Comparison of ENCODE assay signal across 14 mouse cellular contexts in genomic region chr5:8960534-8960933, GRCm38 (mm10). TPM values are rescaled to one million over a fixed set of nuclear protein-coding genes. Genes with fewer than 3 reads are reported as not detected.
DNase-seq lines count a peak whose midpoint lies in the region; ATAC-seq lines count a peak whose summit lies in the region.
"Had no signal": no experiment of that assay in that cellular context is flagged by ENCODE, and none has a peak within 500 bp of the region (broad histone marks: within the 10 kb centered on the region; RNA-seq: fewer than 3 reads in every experiment).

No protein-coding gene starts in this region.

- no peaks in the 10 kb centered on the region for H3K36me3 ChIP-seq in intestine, embryonic 16.5 days (ENCODE audit: control insufficient read depth, insufficient read depth, low read length)
- H3K36me3 ChIP-seq in intestine, embryonic 15.5 days, result peaks cover 6% of the 10 kb centered on the region; the same call in 1 of the 2 replicates
- peaks cover 24% of the 10 kb centered on the region for H3K36me3 ChIP-seq in embryonic facial prominence, embryonic 14.5 days (ENCODE audit: control insufficient read depth, insufficient read depth, low read length)

- no peak overlapping the region for H3K9ac ChIP-seq in intestine, embryonic 16.5 days (ENCODE audit: low read depth, low read length)
- no peak overlapping the region for H3K9ac ChIP-seq in intestine, embryonic 15.5 days
- no peak overlapping the region for H3K9ac ChIP-seq in embryonic facial prominence, embryonic 14.5 days (ENCODE audit: low read depth, low read length)
- H3K9ac ChIP-seq: limb, embryonic 13.5 days had no signal

- peak; percentile 29 for DNase-seq in R1 (ENCODE audit: low read depth, low spot score)
- DNase-seq in embryonic facial prominence, embryonic 14.5 days (ENCODE audit: low spot score), result no peak
- DNase-seq in layer of hippocampus, adult 11-12 months (ENCODE audit: low spot score), result no peak
- no peak for DNase-seq in cerebellum, adult 11-12 months
- DNase-seq: adrenal gland, postnatal 36 days; cerebellum, postnatal 25 days; right cerebral cortex, postnatal 14 days had no signal

- no peaks in the 10 kb centered on the region for H3K4me1 ChIP-seq in intestine, embryonic 16.5 days (ENCODE audit: control insufficient read depth, insufficient read depth, low read length)
- H3K4me1 ChIP-seq in intestine, embryonic 15.5 days (replicated peaks), result no peaks in the 10 kb centered on the region
- H3K4me1 ChIP-seq in embryonic facial prominence, embryonic 14.5 days (ENCODE audit: control insufficient read depth, insufficient read depth, low read length), result no peaks in the 10 kb centered on the region
- H3K4me1 ChIP-seq: limb, embryonic 13.5 days had no signal

- peak; percentile 48; the same call in 1 of the 2 replicates for ATAC-seq in intestine, embryonic 16.5 days
- ATAC-seq in intestine, embryonic 15.5 days, result no peak; the same call in 1 of the 2 replicates
- 0 out of 2 replicates have a peak, but pooled peaks have one; percentile 30 for ATAC-seq in embryonic facial prominence, embryonic 14.5 days (ENCODE audit: low read depth)
- peak; percentile 77 for ATAC-seq in megakaryocyte-erythroid progenitor cell, adult 5-6 weeks (replicated peaks; ENCODE audit: low FRiP score, low TSS enrichment, poor library complexity, severe bottlenecking)
- ATAC-seq: activated CD4-positive, CD25-positive, alpha-beta regulatory T cell, adult 4 months; hindbrain, postnatal 0 days had no signal

- no peak overlapping the region for H3K27ac ChIP-seq in intestine, embryonic 16.5 days (ENCODE audit: low read length)
- H3K27ac ChIP-seq in intestine, embryonic 15.5 days, result no peak overlapping the region
- H3K27ac ChIP-seq in embryonic facial prominence, embryonic 14.5 days (replicated peaks; ENCODE audit: low read depth, low read length), result no peak overlapping the region
- H3K27ac ChIP-seq: hindbrain, postnatal 0 days; limb, embryonic 13.5 days had no signal

- H3K27me3 ChIP-seq in intestine, embryonic 16.5 days (replicated peaks; ENCODE audit: control insufficient read depth, insufficient read depth, low read length), result no peaks in the 10 kb centered on the region
- H3K27me3 ChIP-seq in intestine, embryonic 15.5 days (replicated peaks), result no peaks in the 10 kb centered on the region
- H3K27me3 ChIP-seq in embryonic facial prominence, embryonic 14.5 days (replicated peaks; ENCODE audit: control insufficient read depth, insufficient read depth, low read length), result no peaks in the 10 kb centered on the region
- H3K27me3 ChIP-seq: limb, embryonic 13.5 days had no signal

- 86% methylated on average over 4 of the region's 4 CpGs for WGBS in intestine, embryonic 16.5 days
- WGBS in intestine, embryonic 15.5 days, result 85% methylated on average over 4 of the region's 4 CpGs
- WGBS in embryonic facial prominence, embryonic 14.5 days, result 87% methylated on average over 4 of the region's 4 CpGs

- H3K4me3 ChIP-seq in intestine, embryonic 16.5 days (ENCODE audit: low read length), result no peak overlapping the region
- no peak overlapping the region for H3K4me3 ChIP-seq in intestine, embryonic 15.5 days (replicated peaks)
- no peak overlapping the region for H3K4me3 ChIP-seq in embryonic facial prominence, embryonic 14.5 days (ENCODE audit: low read depth, low read length)
- H3K4me3 ChIP-seq: limb, embryonic 13.5 days had no signal

- H3K9me3 ChIP-seq in intestine, embryonic 16.5 days (ENCODE audit: control insufficient read depth, low read length), result no peaks in the 10 kb centered on the region
- H3K9me3 ChIP-seq in intestine, embryonic 15.5 days, result no peaks in the 10 kb centered on the region
- no peaks in the 10 kb centered on the region for H3K9me3 ChIP-seq in embryonic facial prominence, embryonic 14.5 days (ENCODE audit: control insufficient read depth, low read length)
- H3K9me3 ChIP-seq: G1E; limb, embryonic 13.5 days had no signal

- no peak overlapping the region for H3K4me2 ChIP-seq in intestine, embryonic 16.5 days (ENCODE audit: low read depth, low read length)
- H3K4me2 ChIP-seq in intestine, embryonic 15.5 days (replicated peaks), result no peak overlapping the region
- H3K4me2 ChIP-seq in embryonic facial prominence, embryonic 14.5 days (ENCODE audit: low read depth, low read length), result no peak overlapping the region
- H3K4me2 ChIP-seq: limb, embryonic 13.5 days had no signal

RNA-seq across cellular contexts. Expression of gene Crot, which starts 36.6 kb away (rescaled TPM):
- 63.0 and 77.2 TPM in 2 replicates for polyA plus RNA-seq in intestine, embryonic 16.5 days (2015; fragmentation: Nextera tagmentation; extraction: Ambion mirVana)
- polyA plus RNA-seq in intestine, embryonic 15.5 days (2015; fragmentation: Nextera tagmentation; extraction: Ambion mirVana), result 51.6 and 55.3 TPM in 2 replicates
- polyA plus RNA-seq in embryonic facial prominence, embryonic 14.5 days (2014; fragmentation: Nextera tagmentation; extraction: Ambion mirVana), result 37.0 and 37.6 TPM in 2 replicates
- total RNA-seq in megakaryocyte-erythroid progenitor cell, adult 5-6 weeks (2014; fragmentation: Nextera tagmentation), result 18.4 and 19.0 TPM in 2 replicates
- total RNA-seq in megakaryocyte-erythroid progenitor cell, adult 5-6 weeks (2017), result 24.8 and 39.9 TPM in 2 replicates
